8 mouse cellular contexts compared by ENCODE assay signal in the genomic region with DNA sequence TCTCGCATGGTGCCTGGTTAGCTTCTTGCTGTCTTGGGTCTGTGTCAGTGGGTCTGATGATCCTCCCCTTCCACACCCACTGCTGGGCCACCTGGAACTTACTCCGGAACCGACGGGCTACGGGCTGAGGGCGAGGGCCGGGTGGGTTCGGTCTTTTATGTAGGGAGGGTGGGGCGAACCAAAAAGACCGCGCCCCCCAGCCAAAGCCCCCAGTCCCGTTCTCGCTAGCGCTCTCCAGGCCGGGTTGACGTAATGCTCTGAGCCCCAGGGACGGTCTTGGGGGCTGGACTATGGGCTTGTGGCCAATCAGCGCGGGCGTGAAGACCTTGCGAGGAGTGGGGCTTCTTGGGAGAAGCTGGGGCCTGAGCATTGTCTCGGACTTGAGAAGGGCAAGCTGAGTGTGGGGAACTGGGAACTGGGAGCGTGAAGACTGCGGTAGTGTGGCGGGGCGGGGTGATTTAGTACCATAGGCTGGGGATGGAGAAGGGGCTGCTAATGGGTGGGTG. TPM values are rescaled to one million over a fixed set of nuclear protein-coding genes. Genes with fewer than 3 reads are reported as not detected.
DNase-seq lines count a peak whose midpoint lies in the region; ATAC-seq and TF ChIP-seq lines count a peak whose summit lies in the region.

TSS of gene Tubb2b (minus strand) at position 241 of the 506 bp plus-strand sequence.

- peaks cover 9% of the 10 kb centered on the region; the same call in 1 of the 2 replicates for H3K4me1 ChIP-seq in cerebellum, adult 2 months (ENCODE audit: control insufficient read depth, insufficient read depth, low read length)
- H3K4me1 ChIP-seq in forebrain, postnatal 0 days (ENCODE audit: insufficient read depth), result peaks cover 20% of the 10 kb centered on the region
- peaks cover 38% of the 10 kb centered on the region for H3K4me1 ChIP-seq in hindbrain, embryonic 13.5 days (replicated peaks)

- peak in 1 of 2 experiments; percentile 35 for DNase-seq in cerebellum, adult 2 months
- no peak for DNase-seq in cerebellum, adult 11-12 months
- peak; percentile 22 to 27 for DNase-seq in adrenal gland, postnatal 36 days
- peak; percentile 99 for DNase-seq in forebrain, postnatal 0 days
- DNase-seq in left cerebral cortex, adult 2 months (ENCODE audit: extremely low spot score in 1 of 2, low spot score in 2 of 2), result peak; percentile 68 to 75
- peak; percentile 80 for DNase-seq in right cerebral cortex, postnatal 25 days

- no peak for TF ChIP-seq CTCF in cerebellum, adult 2 months (IDR thresholded peaks at IDR 0.05; ENCODE audit: borderline replicate concordance, insufficient read depth, low read depth, low read length)
- no peak for TF ChIP-seq CTCF in forebrain, postnatal 0 days (IDR thresholded peaks at IDR 0.05; ENCODE audit: low read depth)
- TF ChIP-seq CTCF in left cerebral cortex, adult 2 months (IDR thresholded peaks at IDR 0.05), result no peak

- no peak within 1 kb of the TSS for H3K27ac ChIP-seq in cerebellum, adult 2 months (ENCODE audit: insufficient read depth, low read length)
- H3K27ac ChIP-seq in forebrain, postnatal 0 days (ENCODE audit: low read depth, low read length), result peak within 1 kb of the TSS; percentile 100
- H3K27ac ChIP-seq in hindbrain, embryonic 13.5 days, result peak within 1 kb of the TSS; percentile 100
- H3K27ac ChIP-seq in left cerebral cortex, adult 2 months, result peak within 1 kb of the TSS; percentile 70

- H3K9me3 ChIP-seq in forebrain, postnatal 0 days (ENCODE audit: low read length), result no peaks in the 10 kb centered on the region
- no peaks in the 10 kb centered on the region for H3K9me3 ChIP-seq in hindbrain, embryonic 13.5 days

- ATAC-seq in forebrain, postnatal 0 days, result peak; percentile 86
- peak; percentile 94 for ATAC-seq in hindbrain, embryonic 13.5 days (ENCODE audit: low FRiP score)
- peak; percentile 44 for ATAC-seq in megakaryocyte, adult 5-6 weeks (ENCODE audit: poor library complexity, severe bottlenecking)

- H3K36me3 ChIP-seq in forebrain, postnatal 0 days (ENCODE audit: insufficient read depth), result 0 out of 2 replicates have a peak, but pooled peaks cover 7% of the 10 kb centered on the region
- peaks cover 19% of the 10 kb centered on the region for H3K36me3 ChIP-seq in hindbrain, embryonic 13.5 days

- intact Hi-C loops in left cerebral cortex, adult 2 months (cut with DNase I), result loop anchor here (2.0 kb wide), 1 partner anchor 51 kb away; the partner anchor contains the start of gene Tubb2a

- H3K4me2 ChIP-seq in forebrain, postnatal 0 days (ENCODE audit: low read depth), result peak within 1 kb of the TSS; percentile 83
- H3K4me2 ChIP-seq in hindbrain, embryonic 13.5 days, result peak within 1 kb of the TSS; percentile 83

- TF ChIP-seq POLR2A in cerebellum, adult 2 months (IDR thresholded peaks at IDR 0.05; ENCODE audit: borderline replicate concordance, insufficient read depth, low read length), result no peak

- no peaks in the 10 kb centered on the region for H3K27me3 ChIP-seq in cerebellum, adult 2 months (ENCODE audit: control insufficient read depth, insufficient read depth, low read length)
- H3K27me3 ChIP-seq in forebrain, postnatal 0 days (ENCODE audit: insufficient read depth, low read length), result no peaks in the 10 kb centered on the region
- H3K27me3 ChIP-seq in hindbrain, embryonic 13.5 days, result no peaks in the 10 kb centered on the region

- H3K9ac ChIP-seq in forebrain, postnatal 0 days, result peak within 1 kb of the TSS; percentile 100
- H3K9ac ChIP-seq in hindbrain, embryonic 13.5 days, result peak within 1 kb of the TSS; percentile 100

- H3K4me3 ChIP-seq in cerebellum, adult 2 months (replicated peaks; ENCODE audit: insufficient read depth, low read depth, low read length), result peak within 1 kb of the TSS; percentile 55
- H3K4me3 ChIP-seq in forebrain, postnatal 0 days (ENCODE audit: low read depth, low read length), result peak within 1 kb of the TSS; percentile 90
- H3K4me3 ChIP-seq in hindbrain, embryonic 13.5 days, result peak within 1 kb of the TSS; percentile 96
- peak within 1 kb of the TSS; percentile 60 for H3K4me3 ChIP-seq in left cerebral cortex, adult 2 months

- WGBS in cerebellum, adult 2 months, result 5% methylated on average over 26 of the region's 26 CpGs
- under 1% methylated on average over 26 of the region's 26 CpGs for WGBS in forebrain, postnatal 0 days
- 0% methylated on average over 26 of the region's 26 CpGs for WGBS in hindbrain, embryonic 13.5 days

RNA-seq across cellular contexts. Expression of gene Tubb2b, which starts in this region (rescaled TPM):
- 224 and 255 TPM in 2 replicates for polyA plus RNA-seq in cerebellum, adult 2 months (2012; rRNA removed)
- 1 to 10 TPM; 1.4 to 2.2 TPM for total RNA-seq in adrenal gland, postnatal 36 days (2021)
- total RNA-seq in forebrain, postnatal 0 days (2014; rRNA removed), result 5,538 and 5,638 TPM in 2 replicates
- polyA plus RNA-seq in forebrain, postnatal 0 days (2015; fragmentation: Nextera tagmentation; extraction: Ambion mirVana), result 1,072 and 1,153 TPM in 2 replicates
- polyA plus RNA-seq in hindbrain, embryonic 13.5 days (2015; fragmentation: Nextera tagmentation; extraction: Ambion mirVana), result 795 and 852 TPM in 2 replicates
- total RNA-seq in left cerebral cortex, adult 2 months (2021), result 100 to 1,000 TPM; 153 to 177 TPM
- total RNA-seq in megakaryocyte, adult 5-6 weeks (2015), result not detected in 2 replicates
- 0.15 and 0.53 TPM in 2 replicates for total RNA-seq in megakaryocyte, adult 5-6 weeks (2017)

Comparison
In these comparisons a context has a peak if more than half of its experiments do, and no peak if none do; other contexts are left out.
1. RNA of gene Tubb2b (total RNA-seq): 5,538 to 5,638 TPM in forebrain, postnatal 0 days and 153 to 177 TPM in left cerebral cortex, adult 2 months; 1.4 to 2.2 TPM in adrenal gland, postnatal 36 days and 0.15 to 0.53 TPM in megakaryocyte, adult 5-6 weeks; every median in the first group is over 10 times any median in the second.
2. RNA of gene Tubb2b (total RNA-seq): 5,538 to 5,638 TPM in forebrain, postnatal 0 days; 153 to 177 TPM in left cerebral cortex, adult 2 months; every median in the first group is over 10 times any median in the second.
3. Peak in ATAC-seq in megakaryocyte, adult 5-6 weeks; RNA of the gene not detected or under 1 TPM.
4. ATAC-seq: peak in every context shown above with its lines; median percentile 94 in hindbrain, embryonic 13.5 days; 86 in forebrain, postnatal 0 days; 44 in megakaryocyte, adult 5-6 weeks.
5. Peak in every context shown above with its lines, with median percentiles within 50 percentile points of each other: H3K4me3 ChIP-seq.